Mouse (Mus musculus) olfactory bulb, adult 2 months (tissue): ENCODE results near the gene Arhgef11.

ENCODE experiments used
- CTCF ChIP-seq: fragments of 200-500 bp; IDR thresholded peaks from 2 replicates; pipeline ENCODE4 v1.5.1; 2012; ENCODE audit warnings: low read depth, mild to moderate bottlenecking, low read length, moderate library complexity; ENCODE audit not compliant: insufficient read depth
- POLR2A ChIP-seq: fragments of 200-500 bp; IDR thresholded peaks from 2 replicates; pipeline ENCODE4 v1.6.1; 2012; ENCODE audit warnings: mild to moderate bottlenecking, low read depth, low read length, moderate library complexity; ENCODE audit not compliant: insufficient read depth

GRCm38 (mm10) chr3:87768431-87768830, 151.1 kb downstream of the Arhgef11 start:
- no peak for TF ChIP-seq CTCF
- no peak for TF ChIP-seq POLR2A
